Mouse (Mus musculus) cerebellum, postnatal 25 days (tissue): Measurements from ENCODE around the gene Irf2bp2.
A peak's percentile ranks its signal among the peaks of the same experiment; 100 is the strongest.

ENCODE experiments used
- DNase-seq, 2 experiments: peaks; one replicate each; pipeline ENCODE4 v3.0.0; 2021; ENCODE audit warnings: mixed read lengths in 2 of 2

Irf2bp2 gene

DNA sequence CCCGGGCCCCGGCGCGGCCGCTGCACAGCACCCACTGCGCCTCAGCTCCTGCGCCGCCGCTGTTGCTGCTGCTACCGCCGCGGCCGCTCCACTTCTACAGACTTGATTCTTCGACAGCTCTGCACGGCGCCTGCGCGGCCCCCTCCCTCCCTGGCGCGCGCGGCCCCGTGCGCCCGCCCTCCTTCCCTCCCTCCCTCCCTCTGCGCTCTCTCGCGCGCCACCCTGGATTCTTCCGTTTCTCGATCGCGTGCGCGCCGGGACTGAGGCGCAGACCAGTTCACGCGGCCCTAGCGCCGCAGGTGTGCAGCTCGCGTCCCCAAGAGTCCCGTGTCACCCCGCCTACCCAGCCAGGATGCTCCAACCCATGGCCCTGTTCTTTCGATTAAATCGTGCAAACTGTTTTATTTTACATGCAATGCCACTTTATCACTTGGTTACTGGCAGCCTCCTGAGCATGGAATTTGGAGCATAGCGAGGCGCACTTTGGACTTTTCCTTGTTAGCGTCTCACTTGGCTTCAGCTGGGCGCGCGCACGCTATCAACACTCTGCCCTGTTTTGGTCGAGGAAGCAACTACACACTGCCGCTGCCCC, at the start of gene Irf2bp2:
Gene Irf2bp2, minus strand, starts transcription at position 98 of the 592 bp plus-strand sequence.
- peak; percentile 91 to 94 for DNase-seq

- no peak for DNase-seq
These were observed 48.9 kb upstream of the Irf2bp2 start for GRCm38 (mm10) chr8:126642665-126643064.

- DNase-seq: no peak
These were observed 47.9 kb upstream of the Irf2bp2 start for GRCm38 (mm10) chr8:126641568-126642295.

DNA sequence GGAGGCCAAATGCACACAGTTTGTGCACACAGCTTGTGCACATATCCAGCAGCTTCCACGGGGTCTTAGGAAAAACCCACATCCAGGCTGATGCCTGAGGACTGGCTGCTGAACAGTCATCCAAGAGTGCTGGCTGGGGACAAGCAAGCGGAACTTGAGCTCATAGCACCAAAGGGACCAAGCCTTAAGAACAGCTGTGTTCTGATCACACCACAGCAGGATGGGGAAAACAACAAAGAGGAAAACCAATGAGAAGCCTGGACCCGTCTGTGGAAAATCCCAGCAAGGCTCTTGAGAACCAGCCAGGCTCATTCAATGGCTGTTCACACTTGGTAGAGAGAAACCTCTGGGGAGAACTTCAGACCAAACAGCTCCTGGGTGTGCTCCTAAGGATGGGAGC, 45.4 kb upstream of the Irf2bp2 start:
- no peak for DNase-seq

DNA sequence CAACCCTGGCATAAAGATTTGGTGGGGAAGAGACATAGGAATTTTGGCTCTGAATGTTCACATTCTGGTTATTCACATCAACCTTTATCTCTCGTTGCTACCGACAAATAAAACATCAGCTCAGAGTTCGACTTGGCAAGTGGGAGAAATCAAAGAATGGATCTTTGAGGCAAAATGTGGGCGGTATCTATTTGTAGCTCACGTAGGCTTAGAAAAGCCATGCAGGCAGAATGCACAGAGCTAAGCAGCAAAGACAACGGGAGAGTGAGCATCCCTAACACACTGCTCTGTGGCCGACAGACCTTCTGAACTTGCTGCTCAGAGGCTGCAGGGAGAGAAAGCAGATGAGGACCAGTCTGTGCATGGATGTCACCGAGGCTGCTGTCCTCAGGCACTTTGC, 44.2 kb upstream of the Irf2bp2 start:
- no peak for DNase-seq

DNA sequence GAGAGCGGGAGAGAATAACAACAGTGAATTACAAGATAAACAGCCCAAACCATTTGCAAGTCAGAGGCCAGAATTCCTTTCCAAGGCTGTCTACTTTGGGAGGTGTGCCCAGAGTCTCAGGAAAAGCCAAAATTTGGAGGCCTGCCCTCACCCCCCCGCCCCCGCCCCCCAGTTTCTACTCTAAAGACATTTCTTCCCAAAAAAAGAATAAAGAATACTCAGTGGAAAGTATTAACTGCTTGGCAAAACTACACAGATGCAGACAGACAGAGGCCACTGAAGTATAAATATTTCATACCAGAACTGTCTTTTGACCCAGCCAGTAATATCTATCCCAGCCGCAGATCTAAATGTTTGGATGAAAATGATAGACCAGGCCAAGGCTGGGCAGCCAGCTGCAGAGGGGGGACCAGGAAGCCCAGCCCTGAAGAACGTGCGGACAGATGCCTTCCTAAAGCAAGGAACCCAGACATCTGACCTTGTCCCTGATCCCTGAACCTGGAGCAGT, 40.8 kb upstream of the Irf2bp2 start:
- no peak for DNase-seq

GRCm38 (mm10) chr8:126628616-126629015, 34.8 kb upstream of the Irf2bp2 start:
- no peak for DNase-seq

DNA sequence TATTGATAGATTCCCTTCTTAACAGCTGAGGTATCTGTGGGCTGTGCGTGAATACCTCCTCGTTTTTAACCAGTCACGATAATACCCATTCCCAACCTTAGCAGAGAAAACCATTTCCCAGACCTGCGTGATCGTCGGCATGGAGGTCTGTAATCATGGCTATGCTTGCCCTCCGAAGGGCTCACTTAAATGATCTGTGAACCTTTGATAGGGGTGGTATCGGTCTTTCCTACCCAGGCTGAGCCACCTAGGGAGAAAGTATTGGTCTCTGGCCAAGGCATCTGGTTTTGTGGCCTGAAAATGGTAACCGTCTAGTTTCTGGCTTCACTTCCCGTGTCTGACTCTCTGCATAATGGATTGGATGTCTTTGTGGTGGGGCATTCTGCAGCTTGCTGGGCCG, 32.6 kb upstream of the Irf2bp2 start:
- no peak for DNase-seq

DNA sequence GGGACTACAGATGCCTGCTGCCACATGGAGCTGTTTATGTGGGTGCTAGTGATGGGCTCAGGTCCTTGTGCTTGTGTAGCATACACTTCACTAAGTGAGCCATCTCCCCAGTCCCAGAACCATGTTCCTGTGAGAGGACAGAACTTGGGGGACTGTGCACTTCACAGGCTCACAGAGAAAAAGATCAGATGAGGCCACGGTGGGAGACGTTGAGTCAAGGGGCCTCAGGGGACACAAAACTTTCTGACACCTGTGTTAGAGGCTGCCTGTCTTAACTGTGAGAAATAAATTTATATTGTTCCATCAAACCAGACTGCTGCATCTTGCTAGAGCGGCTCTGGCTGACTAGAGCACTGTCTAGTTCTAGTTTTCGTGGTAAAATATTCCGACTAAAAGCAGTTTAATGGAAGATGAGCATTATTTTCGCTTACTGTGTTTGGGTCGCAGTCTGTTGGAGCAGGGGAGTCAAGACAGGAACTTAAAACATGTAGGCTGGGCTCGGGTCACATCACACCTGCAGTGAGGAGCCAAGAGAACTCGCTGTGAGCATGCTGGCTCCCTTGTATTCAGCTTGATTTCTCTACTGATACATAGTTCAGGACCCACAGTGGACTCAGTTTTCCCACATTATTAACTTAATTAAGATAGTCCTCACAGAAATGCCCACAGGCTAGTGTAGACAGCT, 28.5 kb upstream of the Irf2bp2 start:
- no peak for DNase-seq

GRCm38 (mm10) chr8:126620721-126621120, 26.9 kb upstream of the Irf2bp2 start:
- DNase-seq: no peak

DNA sequence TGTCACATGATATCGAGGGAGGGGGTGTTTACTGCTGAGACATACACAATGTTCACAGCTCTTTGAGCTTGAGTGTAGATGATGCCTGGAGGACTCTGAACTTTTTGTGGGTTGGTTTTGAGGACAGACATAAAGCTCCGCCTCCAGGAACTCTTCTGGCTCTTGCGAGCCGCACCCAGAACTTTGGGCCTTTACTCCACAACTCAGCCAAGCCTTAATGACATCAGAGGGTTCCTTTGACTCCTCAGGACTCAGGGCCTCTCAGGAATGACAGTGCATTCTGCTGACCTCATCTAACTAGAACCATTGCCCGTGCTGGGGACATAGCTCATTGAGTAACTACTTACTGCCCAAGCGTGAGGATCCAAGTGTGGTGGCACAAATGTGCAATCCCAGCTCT, 25.7 kb upstream of the Irf2bp2 start:
- DNase-seq: no peak

DNA sequence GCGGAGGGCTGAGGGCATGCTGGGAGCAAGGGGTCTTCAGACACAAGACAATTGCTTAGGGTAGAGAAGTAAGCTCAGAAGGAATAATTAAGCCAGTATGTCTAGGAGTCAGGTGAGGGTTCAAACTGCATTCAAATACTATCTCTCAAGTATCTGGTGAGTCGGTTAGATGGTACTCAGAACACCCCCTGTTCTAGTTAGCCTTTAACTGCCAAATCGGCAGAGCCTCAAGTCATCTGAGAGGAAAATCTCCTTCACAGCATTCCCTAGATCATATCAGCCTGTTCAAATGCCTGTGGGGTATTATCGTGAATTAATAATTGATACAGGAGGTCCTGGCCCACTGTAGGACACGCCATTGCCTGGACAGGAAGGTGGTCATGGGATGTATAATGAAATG, 23.9 kb upstream of the Irf2bp2 start:
- DNase-seq: no peak

- DNase-seq: no peak
These were observed 22.9 kb upstream of the Irf2bp2 start for GRCm38 (mm10) chr8:126616736-126617135.

DNA sequence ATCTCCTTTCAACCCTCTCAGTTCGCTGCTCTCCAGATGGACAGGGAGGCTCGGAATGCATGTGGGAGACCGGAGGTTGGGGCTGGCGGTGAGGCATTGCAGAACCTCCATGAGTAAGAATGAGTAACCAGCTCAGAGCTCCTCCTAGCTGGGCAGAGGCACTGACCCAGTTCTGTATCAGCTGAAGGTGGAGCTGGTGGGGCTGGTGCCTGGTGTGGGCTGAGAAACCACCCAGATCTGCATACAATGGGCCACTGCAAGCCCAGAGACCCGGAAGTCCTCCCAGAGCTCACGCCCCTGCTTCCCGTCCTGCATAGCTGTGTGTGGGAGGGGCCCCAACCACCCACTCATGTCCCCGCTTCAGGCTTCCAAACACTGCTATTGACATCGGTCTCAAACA, 22.0 kb upstream of the Irf2bp2 start:
- no peak for DNase-seq

GRCm38 (mm10) chr8:126614740-126615132, 20.9 kb upstream of the Irf2bp2 start:
- DNase-seq: no peak

DNA sequence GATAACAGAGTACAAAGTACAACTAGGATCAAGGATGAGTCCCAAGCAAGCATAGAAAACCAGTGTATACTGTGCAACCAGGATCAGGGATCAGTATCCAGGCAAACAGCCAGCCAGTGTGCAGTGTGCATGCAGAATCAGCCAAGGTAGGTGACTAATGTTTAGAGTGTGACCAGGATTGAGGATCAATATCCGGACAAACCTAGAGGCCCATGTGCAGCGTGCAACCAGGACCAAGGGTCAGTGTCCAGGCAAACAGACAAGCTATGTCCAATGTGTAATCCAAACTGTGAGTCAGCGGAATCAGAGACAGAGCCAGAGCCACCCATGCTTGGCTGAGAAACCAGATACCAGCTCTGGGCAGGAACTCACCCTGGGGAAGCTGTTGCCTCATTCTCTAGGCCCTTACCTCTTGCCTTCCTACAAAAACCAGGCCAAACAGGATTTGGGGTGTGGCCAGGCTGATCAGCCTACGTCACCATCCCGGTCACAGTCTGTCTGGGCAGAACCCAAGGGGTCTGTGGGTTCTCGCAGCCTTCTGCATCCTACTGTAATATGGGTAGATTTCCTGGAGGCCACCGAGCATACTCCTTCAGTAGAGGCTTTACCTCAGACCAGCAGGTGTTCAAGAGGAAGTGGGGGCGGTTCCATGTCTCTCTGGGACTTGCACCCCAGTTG, 20.4 kb upstream of the Irf2bp2 start:
- no peak for DNase-seq

GRCm38 (mm10) chr8:126613143-126613542, 19.4 kb upstream of the Irf2bp2 start:
- no peak for DNase-seq

- DNase-seq: no peak
These were observed 19.0 kb upstream of the Irf2bp2 start for GRCm38 (mm10) chr8:126612739-126613138.

DNA sequence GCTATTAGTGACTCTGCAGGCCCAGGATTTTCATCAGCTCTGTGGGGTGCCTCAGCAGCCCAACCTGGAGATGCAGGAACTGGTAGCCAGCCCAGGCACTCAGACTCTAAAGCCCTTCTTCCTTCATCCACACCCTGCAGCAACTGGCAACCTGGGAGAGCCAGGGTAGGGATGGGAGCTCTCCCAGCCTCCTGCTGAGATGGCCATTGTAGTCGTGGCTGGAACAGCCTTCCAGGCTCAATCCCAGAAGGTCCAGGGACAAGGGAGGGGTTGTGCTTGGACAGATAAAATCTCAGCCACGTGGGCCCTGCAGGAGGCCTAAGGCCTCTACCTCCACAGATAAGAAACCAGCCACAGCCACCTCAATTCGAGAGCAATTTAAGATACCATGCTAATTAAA, 16.9 kb upstream of the Irf2bp2 start:
- DNase-seq: no peak

DNA sequence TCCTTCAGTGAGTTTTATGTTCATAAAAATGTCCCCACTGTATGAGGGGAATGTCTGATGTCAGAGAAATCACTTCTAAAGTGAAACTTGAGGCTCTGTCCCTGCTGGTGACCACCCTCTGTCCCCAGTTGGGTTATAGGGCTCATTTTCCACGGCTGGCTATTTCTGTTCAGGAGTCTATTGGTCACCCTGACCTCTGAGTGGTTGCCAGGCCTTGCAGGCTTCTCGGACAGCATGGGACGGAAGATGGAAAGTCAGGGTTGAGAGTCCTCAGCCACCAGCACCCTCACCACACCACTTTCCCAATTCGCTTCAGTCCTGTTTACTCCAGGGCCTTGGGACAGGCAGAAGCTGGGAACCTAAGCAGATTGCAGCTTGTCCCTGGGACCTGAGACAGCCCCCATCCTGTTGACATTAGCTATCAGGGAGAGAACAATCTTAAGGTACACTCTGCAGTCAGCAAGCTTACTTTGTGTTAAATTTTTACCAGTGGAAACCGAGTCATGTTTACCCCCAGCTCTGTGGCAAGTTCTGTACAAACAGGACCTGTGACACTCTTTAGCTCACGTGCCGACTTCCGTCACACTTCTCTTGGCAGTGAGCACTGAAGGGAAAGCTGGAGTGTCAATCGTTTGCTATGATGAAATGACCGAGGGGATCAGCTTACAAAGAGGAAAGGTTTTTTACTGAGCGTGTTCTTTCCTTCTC, 15.9 kb upstream of the Irf2bp2 start:
- no peak for DNase-seq

GRCm38 (mm10) chr8:126603241-126603947, 9.6 kb upstream of the Irf2bp2 start:
- DNase-seq: no peak

GRCm38 (mm10) chr8:126602641-126603040, 8.9 kb upstream of the Irf2bp2 start:
- no peak for DNase-seq
